Comparison of ENCODE assay signal across 18 mouse cellular contexts in the genomic region with DNA sequence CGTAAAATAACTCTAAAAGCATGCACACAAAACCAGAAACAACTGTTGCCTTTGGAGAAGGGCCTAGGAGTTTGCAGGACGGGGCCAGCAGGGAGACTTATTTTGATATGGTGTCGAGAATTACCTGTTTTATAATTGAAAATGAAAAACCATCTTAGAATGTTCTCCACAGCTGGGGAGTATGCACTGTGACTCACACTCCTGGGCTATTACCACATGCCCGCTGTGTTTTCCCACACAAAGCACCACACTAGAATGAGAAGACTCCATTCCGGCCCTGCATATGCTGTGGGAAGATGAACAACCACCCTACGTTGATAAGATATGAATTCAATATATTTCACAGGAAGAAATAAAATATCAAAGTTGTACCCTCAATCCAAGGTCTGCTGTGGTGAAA.
"Had no signal": no experiment of that assay in that cellular context is flagged by ENCODE, and none has a peak within 500 bp of the region (broad histone marks: within the 10 kb centered on the region; RNA-seq: fewer than 3 reads in every experiment).

No protein-coding gene starts in this region.

- H3K4me1 ChIP-seq: liver, embryonic 15.5 days; lung, embryonic 15.5 days; midbrain, embryonic 13.5 days; midbrain, embryonic 15.5 days had no signal

- H3K4me3 ChIP-seq: liver, embryonic 15.5 days; lung, embryonic 15.5 days; megakaryocyte, embryonic 14.5 days; midbrain, embryonic 13.5 days; midbrain, embryonic 15.5 days had no signal

- H3K36me3 ChIP-seq: liver, embryonic 15.5 days; lung, embryonic 15.5 days; midbrain, embryonic 13.5 days; midbrain, embryonic 15.5 days had no signal

- DNase-seq: liver, postnatal 0 days; lung, adult 2 months; lung, postnatal 4 days; retina, postnatal 1 day; right cerebral cortex, adult 18-20 months; right cerebral cortex, postnatal 25 days; right cerebral cortex, postnatal 4 days; spleen, adult 18-20 months; thymus, adult 18-20 months; thymus, postnatal 14 days; thymus, postnatal 36 days had no signal

- H3K4me2 ChIP-seq: liver, embryonic 15.5 days; lung, embryonic 15.5 days; midbrain, embryonic 11.5 days; midbrain, embryonic 13.5 days; midbrain, embryonic 15.5 days had no signal

- H3K9ac ChIP-seq: liver, embryonic 15.5 days; liver, postnatal 0 days; lung, embryonic 15.5 days; midbrain, embryonic 13.5 days; midbrain, embryonic 15.5 days had no signal

- H3K27ac ChIP-seq: liver, embryonic 15.5 days; lung, embryonic 15.5 days; midbrain, embryonic 13.5 days had no signal

- H3K9me3 ChIP-seq: liver, embryonic 15.5 days; lung, embryonic 15.5 days; midbrain, embryonic 13.5 days; midbrain, embryonic 15.5 days had no signal

- ATAC-seq: liver, postnatal 0 days; lung, postnatal 0 days; midbrain, embryonic 13.5 days; midbrain, embryonic 15.5 days had no signal

- H3K27me3 ChIP-seq: liver, embryonic 15.5 days; lung, embryonic 15.5 days; megakaryocyte, embryonic 14.5 days; midbrain, embryonic 13.5 days; midbrain, embryonic 15.5 days had no signal
